Mouse (Mus musculus) layer of hippocampus, postnatal 14 days (tissue): ENCODE measurements at regions not wholly inside any gene's neighbourhood (a gene's known extent, or its start where the extent isn't known, plus 50 kb on each side); places are given as distances from the start of the nearest gene placed in this dataset.
A peak's percentile ranks its signal among the peaks of the same experiment; 100 is the strongest.
"Not testable (repeated sequence)": the region's sequence is repeated elsewhere in the genome, so short reads cannot be mapped to it uniquely, and the experiment has no call there.

Source experiments
- DNase-seq, 2 experiments: peaks; one replicate each; pipeline ENCODE4 v3.0.0; 2021 to 2022; ENCODE audit warnings: low spot score in 2 of 2, mixed read lengths in 1 of 2

GRCm38 (mm10) chr3:84390769-84391168, 84.1 kb upstream of the Trim2 start:
- DNase-seq: no peak

DNA sequence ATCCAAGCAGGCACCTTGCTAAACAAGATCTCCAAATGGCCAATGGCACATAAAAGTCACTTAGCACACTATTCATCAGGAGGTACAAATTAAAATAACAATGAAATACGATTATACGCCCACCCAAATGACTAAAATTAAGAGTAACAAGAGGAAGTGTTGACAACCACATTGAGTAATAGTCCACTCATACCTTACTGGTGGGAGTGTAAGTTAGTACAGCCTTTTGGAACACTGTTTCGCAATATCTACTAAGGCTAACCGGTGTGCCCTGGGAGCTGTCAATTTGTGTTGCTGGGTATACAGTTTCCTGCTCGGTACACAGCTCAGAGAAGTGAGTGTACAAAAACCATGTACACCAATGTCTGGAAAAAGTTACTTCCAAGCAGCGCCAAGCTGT, 81.8 kb upstream of the Trim2 start:
- DNase-seq: no peak

- DNase-seq: peak in 1 of 2 experiments; percentile 13
Observed at GRCm38 (mm10) chr3:84385656-84386055, 79.0 kb upstream of the Trim2 start.

GRCm38 (mm10) chr3:84383559-84383958, 76.9 kb upstream of the Trim2 start:
- no peak for DNase-seq

DNA sequence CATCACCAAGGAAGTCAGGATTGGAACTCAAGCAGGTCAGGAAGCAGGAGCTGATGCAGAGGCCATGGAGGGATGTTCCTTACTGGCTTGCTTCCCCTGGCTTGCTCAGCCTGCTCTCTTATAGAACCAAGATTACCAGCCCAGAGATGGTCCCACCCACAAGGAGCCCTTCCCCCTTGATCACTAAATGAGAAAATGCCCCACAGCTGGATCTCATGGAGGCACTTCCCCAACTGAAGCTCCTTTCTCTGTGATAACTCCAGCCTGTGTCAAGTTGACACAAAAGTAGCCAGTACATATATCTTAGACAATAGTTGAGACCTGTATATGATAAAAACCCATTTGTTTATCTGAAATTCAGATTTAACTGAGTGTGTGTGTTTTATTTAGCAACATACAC, 76.4 kb upstream of the Trim2 start:
- DNase-seq: not testable (repeated sequence)

DNA sequence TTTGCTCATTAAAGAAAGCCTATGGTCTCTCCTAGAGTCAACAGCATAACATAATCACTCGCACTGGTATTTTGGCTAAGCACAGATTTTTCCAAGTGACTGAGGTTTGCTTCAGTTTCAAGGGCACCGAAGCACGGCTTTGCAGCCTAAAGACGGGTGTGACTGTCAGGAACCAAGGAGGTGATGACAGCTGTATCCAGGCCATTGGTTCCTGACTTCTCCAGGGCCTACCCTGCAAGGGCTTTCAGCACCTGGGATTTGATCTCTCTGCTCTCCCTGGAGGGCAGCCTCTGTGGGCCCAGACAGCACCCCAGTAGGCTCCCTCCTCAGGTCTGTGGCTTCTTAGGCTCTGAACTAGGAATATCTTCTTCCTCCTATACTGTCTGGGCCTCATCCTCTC, 75.3 kb upstream of the Trim2 start:
- DNase-seq: no peak

DNA sequence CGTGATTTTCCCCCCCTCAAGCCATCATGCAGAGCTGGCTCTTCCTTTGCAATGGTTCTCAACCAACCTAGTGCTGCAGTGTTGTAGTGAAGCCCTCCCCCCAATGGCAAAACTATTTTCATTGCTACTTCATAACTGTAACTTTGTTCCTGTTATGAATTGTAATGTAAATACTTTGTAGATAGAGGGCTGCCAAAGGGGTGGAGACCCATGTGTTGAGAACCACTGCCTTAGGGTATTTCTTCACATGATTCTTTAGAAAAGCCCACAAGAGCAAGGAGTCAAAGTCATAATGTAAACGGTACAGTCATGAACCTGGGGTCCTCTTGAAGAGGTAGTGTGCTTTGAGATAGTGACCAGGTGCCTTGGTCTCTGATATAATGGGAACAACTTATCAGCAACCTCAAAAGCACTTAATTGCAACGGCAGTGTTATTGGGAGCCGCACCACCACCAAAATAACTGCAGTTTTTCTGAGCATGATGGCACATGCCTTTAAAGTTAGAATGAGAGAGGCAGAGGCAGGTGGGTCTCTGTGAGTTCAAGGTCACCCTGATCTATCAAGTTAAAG, 72.4 kb upstream of the Trim2 start:
- DNase-seq: no peak

DNA sequence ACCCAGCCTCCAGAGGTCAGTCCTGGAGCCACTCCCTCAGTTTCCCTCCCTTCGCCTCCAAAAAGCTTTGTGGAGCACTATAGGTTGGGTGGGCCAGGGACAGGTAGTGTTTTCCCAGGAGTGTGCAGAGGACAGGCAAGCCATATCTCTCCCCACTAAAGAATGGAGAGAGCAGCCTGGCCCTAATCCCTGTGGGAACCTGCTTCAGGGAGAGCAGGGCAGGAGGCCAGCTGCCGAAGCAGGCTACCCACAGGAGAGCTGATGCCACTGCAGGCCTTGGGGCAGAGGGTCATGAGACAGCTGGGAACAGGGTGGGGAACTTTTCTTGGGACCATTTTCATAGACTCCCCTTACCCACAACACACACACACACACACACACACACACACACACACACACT, 69.8 kb upstream of the Trim2 start:
- DNase-seq: no peak

DNA sequence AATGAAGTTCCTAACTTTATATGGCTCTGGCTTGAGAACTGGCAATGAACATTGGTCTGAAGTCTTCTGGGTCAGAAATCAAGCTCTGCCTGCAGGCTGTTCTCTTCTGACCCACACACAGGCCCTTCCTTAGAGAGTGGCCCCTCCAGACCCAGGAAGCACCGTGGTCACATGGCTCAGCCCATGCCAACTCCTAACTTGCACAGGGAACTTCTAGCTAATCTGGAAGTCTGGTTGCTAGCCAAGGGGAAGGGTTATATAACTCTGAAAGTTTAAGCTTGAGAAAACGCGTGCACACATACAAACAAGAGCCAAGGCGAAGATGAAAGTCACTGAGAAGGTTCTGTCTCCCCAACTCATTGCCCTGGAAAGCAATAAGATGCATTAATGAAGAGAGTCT, 69.2 kb upstream of the Trim2 start:
- no peak for DNase-seq

- no peak for DNase-seq
Observed at GRCm38 (mm10) chr3:84371842-84372241, 65.2 kb upstream of the Trim2 start.

GRCm38 (mm10) chr3:84367145-84367740, 60.6 kb upstream of the Trim2 start:
- no peak for DNase-seq

- no peak for DNase-seq
Observed at GRCm38 (mm10) chr3:84358672-84359071, 52.0 kb upstream of the Trim2 start.

DNA sequence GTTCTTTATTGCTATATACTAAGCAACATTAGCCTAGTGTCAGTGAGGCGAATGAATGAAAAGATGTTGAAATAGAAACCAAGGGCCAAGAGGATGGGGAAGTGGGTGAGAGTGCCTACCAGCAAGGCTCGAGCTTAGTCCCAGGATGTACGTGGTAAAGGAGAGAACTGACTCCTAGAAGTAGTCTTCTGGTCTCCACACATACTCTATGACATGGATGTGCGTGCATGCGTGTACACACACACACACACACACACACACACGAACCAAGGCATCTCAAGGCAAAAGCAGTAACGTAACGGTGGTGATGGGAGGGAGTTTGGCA, 50.0 kb upstream of the Trim2 start:
- no peak for DNase-seq
